Comparison of ENCODE assay signal across 9 mouse cellular contexts in genomic region chr1:77516203-77516991, GRCm38 (mm10). TPM values are rescaled to one million over a fixed set of nuclear protein-coding genes. Genes with fewer than 3 reads are reported as not detected.
DNase-seq lines count a peak whose midpoint lies in the region; ATAC-seq lines count a peak whose summit lies in the region.
"Had no signal": no experiment of that assay in that cellular context is flagged by ENCODE, and none has a peak within 500 bp of the region (broad histone marks: within the 10 kb centered on the region; RNA-seq: fewer than 3 reads in every experiment).

No protein-coding gene starts in this region.

- peaks cover 9% of the 10 kb centered on the region; the same call in 1 of the 2 replicates for H3K4me1 ChIP-seq in hindbrain, embryonic 14.5 days (replicated peaks; ENCODE audit: control insufficient read depth, insufficient read depth, low read length)

- H3K36me3 ChIP-seq in hindbrain, embryonic 14.5 days (replicated peaks; ENCODE audit: control insufficient read depth, insufficient read depth) = no peaks in the 10 kb centered on the region

- no peaks in the 10 kb centered on the region for H3K27me3 ChIP-seq in hindbrain, embryonic 14.5 days (ENCODE audit: control insufficient read depth, insufficient read depth, low read length)

- H3K4me3 ChIP-seq in hindbrain, embryonic 14.5 days (replicated peaks; ENCODE audit: low read length) = peak overlapping the region; percentile 66

- peak; percentile 49; the same call in 1 of the 2 replicates for ATAC-seq in hindbrain, embryonic 14.5 days (ENCODE audit: low FRiP score)

- DNase-seq in R1 (ENCODE audit: low read depth, low spot score) = peak; percentile 95
- DNase-seq in cerebellum, postnatal 25 days = peak; percentile 96
- DNase-seq in frontal cortex, postnatal 36 days (ENCODE audit: low spot score in 2 of 2) = peak; percentile 97
- peak; percentile 96 for DNase-seq in hindbrain, embryonic 14.5 days (ENCODE audit: low spot score)
- peak; percentile 88 for DNase-seq in left cerebral cortex, adult 11 months (ENCODE audit: low spot score)
- DNase-seq in lung, postnatal 25 days (ENCODE audit: low spot score) = peak; percentile 91
- peak; percentile 92 for DNase-seq in retina, embryonic 14.5 days (ENCODE audit: low spot score)
- peak; percentile 67 for DNase-seq in thymus, postnatal 25 days

- H3K27ac ChIP-seq in hindbrain, embryonic 14.5 days = peak overlapping the region; percentile 72
- H3K27ac ChIP-seq: macrophage had no signal

- H3K9ac ChIP-seq in hindbrain, embryonic 14.5 days = peak overlapping the region; percentile 65

- H3K9me3 ChIP-seq in hindbrain, embryonic 14.5 days (ENCODE audit: control insufficient read depth, low read length) = no peaks in the 10 kb centered on the region

- peak overlapping the region; percentile 63 for H3K4me2 ChIP-seq in hindbrain, embryonic 14.5 days (replicated peaks)

- under 1% methylated on average over 36 of the region's 36 CpGs for WGBS in hindbrain, embryonic 14.5 days

RNA-seq across cellular contexts. Expression of gene Epha4, which starts 1.5 kb away (rescaled TPM):
- 49.3 and 50.0 TPM in 2 replicates for polyA plus RNA-seq in hindbrain, embryonic 14.5 days (2014; fragmentation: Nextera tagmentation; extraction: Ambion mirVana)
- polyA plus RNA-seq: macrophage had no signal

Comparison
In these comparisons a context has a peak if more than half of its experiments do, and no peak if none do; other contexts are left out.
1. Peak in every context shown above with its lines: DNase-seq, ATAC-seq, H3K4me3 ChIP-seq and H3K27ac ChIP-seq.